Mouse (Mus musculus) heart, embryonic 14.5 days (tissue): ENCODE measurements around the gene Epb41l2. TPM values are rescaled to one million over a fixed set of nuclear protein-coding genes. Genes with fewer than 3 reads are reported as not detected.

Experiments used
- ATAC-seq: fragments of 200-750 bp; cut with Nextera tagmentation; 2 replicates; pipeline ENCODE4 v1.8.0; 2017; ENCODE audit warnings: low read depth, moderate TSS enrichment; ENCODE audit not compliant: insufficient number of reproducible peaks, insufficient read depth, low FRiP score
- H3K27ac ChIP-seq, 2 experiments: fragments of 200-500 bp in 1 of 2; fragments of 300-500 bp in 1 of 2; sonication (generic) in 1 of 2; replicated peaks in 1 of 2; 2 replicates each; pipeline ENCODE4 v1.5.1; 2012 to 2014; ENCODE audit warnings: low read depth in 2 of 2, low read length in 2 of 2, control low read depth in 1 of 2, mild to moderate bottlenecking in 1 of 2, mixed read lengths in 1 of 2; ENCODE audit not compliant: control insufficient read depth in 1 of 2, insufficient read depth in 1 of 2
- H3K27me3 ChIP-seq: fragments of 300-500 bp; sonication (generic); 2 replicates; pipeline ENCODE4 v1.6.1; 2014; ENCODE audit warnings: mild to moderate bottlenecking, low read length, control low read depth; ENCODE audit not compliant: control insufficient read depth, insufficient read depth
- H3K36me3 ChIP-seq: fragments of 300-500 bp; sonication (generic); 2 replicates; pipeline ENCODE4 v1.6.1; 2014; ENCODE audit warnings: mild to moderate bottlenecking, control low read depth, low read length, mixed read lengths; ENCODE audit not compliant: control insufficient read depth, insufficient read depth
- H3K4me1 ChIP-seq, 2 experiments: fragments of 200-500 bp in 1 of 2; fragments of 300-500 bp in 1 of 2; sonication (generic) in 1 of 2; 2 replicates each; pipeline ENCODE4 v1.6.1; 2012 to 2014; ENCODE audit warnings: low read length in 2 of 2, control low read depth in 1 of 2, mixed read lengths in 1 of 2; ENCODE audit not compliant: control insufficient read depth in 2 of 2, insufficient read depth in 2 of 2
- H3K4me2 ChIP-seq: fragments of 300-500 bp; sonication (generic); 2 replicates; pipeline ENCODE4 v1.6.1; 2014; ENCODE audit warnings: mild to moderate bottlenecking, low read length
- H3K4me3 ChIP-seq, 2 experiments: fragments of 200-500 bp in 1 of 2; fragments of 300-500 bp in 1 of 2; sonication (generic) in 1 of 2; 2 replicates each; pipeline ENCODE4 v1.5.1; 2012 to 2014; ENCODE audit warnings: low read length in 2 of 2, mild to moderate bottlenecking in 2 of 2, control low read depth in 1 of 2, low read depth in 1 of 2, moderate library complexity in 1 of 2; ENCODE audit not compliant: control insufficient read depth in 1 of 2, insufficient read depth in 1 of 2
- H3K9ac ChIP-seq: fragments of 300-500 bp; sonication (generic); 2 replicates; pipeline ENCODE4 v1.6.1; 2014; ENCODE audit warnings: mild to moderate bottlenecking, low read length
- H3K9me3 ChIP-seq: fragments of 300-500 bp; sonication (generic); 2 replicates; pipeline ENCODE4 v1.6.1; 2016; ENCODE audit warnings: low read length, control low read depth; ENCODE audit not compliant: control insufficient read depth
- WGBS: fragments of 180-500 bp; shearing (Covaris S2); extraction: QIAGEN DNeasy Blood & Tissue Kit; methylation state at CpG from one replicate; pipeline ENCODE4 v1.1.7; 2014; 5-methylcytosine and 5-hydroxymethylcytosine counted together
- polyA plus RNA-seq: library from polyadenylated mRNA; unstranded; fragments of >200 nt; fragmentation: Nextera tagmentation; extraction: Ambion mirVana; gene quantifications from 2 replicates; pipeline ENCODE4 v1.2.1, GENCODE M21; 2014

Gene Epb41l2
- polyA plus RNA-seq, 1 experiment from 2014 or later = 53.5 TPM

DNA sequence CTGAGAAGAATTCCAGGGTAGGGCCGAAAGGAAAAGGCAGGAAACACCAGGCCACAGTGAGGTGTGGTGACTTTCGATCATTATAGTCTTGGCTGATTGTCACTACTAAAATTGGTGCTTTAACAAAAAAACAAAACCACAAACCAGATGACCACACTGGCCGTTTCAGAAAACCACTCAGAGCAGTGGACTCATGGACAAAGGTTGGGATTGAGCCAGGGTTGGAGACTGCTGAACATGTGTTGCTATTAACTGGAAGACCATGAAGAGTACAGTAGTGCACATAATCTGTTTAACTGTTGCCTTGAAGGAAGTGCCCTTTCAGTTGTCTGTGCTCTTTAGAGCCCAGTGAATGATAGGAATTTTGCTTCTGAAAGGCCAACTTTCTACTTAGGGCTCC, 167.5 kb downstream of the Epb41l2 start:
- Histone ChIP-seq H3K27me3 (no peaks in the 10 kb centered on the region), H3K9ac (no peak overlapping the region), H3K36me3 (peaks cover 23% of the 10 kb centered on the region), H3K4me1 (no peaks in the 10 kb centered on the region), H3K4me2 (no peak overlapping the region), H3K27ac (no peak overlapping the region), H3K4me3 (no peak overlapping the region), H3K9me3 (no peaks in the 10 kb centered on the region)
- WGBS = 81% methylated on average over 3 of the region's 3 CpGs
- no peak for ATAC-seq

DNA sequence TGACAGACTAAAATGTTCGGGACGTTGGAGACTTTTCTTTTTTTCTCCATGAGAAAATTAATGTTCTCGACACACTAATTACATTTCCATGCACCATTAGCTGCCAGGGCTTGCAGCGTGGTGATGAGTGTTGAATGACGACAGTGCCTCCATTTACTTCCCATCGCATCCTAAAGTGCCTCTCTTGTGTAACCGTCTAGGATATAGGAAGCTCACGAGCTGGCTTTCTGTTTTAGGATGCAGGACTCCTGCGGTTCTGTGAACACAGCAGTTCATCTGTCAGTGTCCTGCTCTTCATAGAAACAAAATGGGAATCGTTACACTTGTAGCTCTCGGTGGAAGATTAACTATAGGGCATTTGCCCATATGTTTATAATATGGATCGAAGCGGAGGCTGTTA, 171.7 kb downstream of the Epb41l2 start:
- Histone ChIP-seq H3K36me3 (no peaks in the 10 kb centered on the region), H3K9ac (no peak overlapping the region), H3K4me3 (no peak overlapping the region), H3K27ac (no peak overlapping the region), H3K9me3 (no peaks in the 10 kb centered on the region), H3K4me2 (no peak overlapping the region), H3K4me1 (peaks cover 13 to 15% of the 10 kb centered on the region in 2 experiments), H3K27me3 (no peaks in the 10 kb centered on the region)
- no peak for ATAC-seq
- 72% methylated on average over 13 of the region's 13 CpGs for WGBS

- Histone ChIP-seq H3K9ac (no peak overlapping the region), H3K36me3 (no peaks in the 10 kb centered on the region), H3K27me3 (no peaks in the 10 kb centered on the region), H3K27ac (0 out of 4 replicates have a peak overlapping the region, but pooled peaks of 1 of the 2 experiments have one; percentile 8), H3K9me3 (no peaks in the 10 kb centered on the region), H3K4me3 (no peak overlapping the region), H3K4me2 (no peak overlapping the region), H3K4me1 (peaks cover 13 to 15% of the 10 kb centered on the region in 2 experiments)
- WGBS = 41% methylated on average over 2 of the region's 2 CpGs
- ATAC-seq = no peak
Measured at GRCm38 (mm10) chr10:25533105-25533504, 173.5 kb downstream of the Epb41l2 start.

GRCm38 (mm10) chr10:25533513-25534246, 174.1 kb downstream of the Epb41l2 start:
- H3K9ac ChIP-seq = no peak overlapping the region
- no peak overlapping the region for H3K27ac ChIP-seq
- no peaks in the 10 kb centered on the region for H3K36me3 ChIP-seq
- 19% methylated on average over 9 of the region's 9 CpGs for WGBS
- 0 out of 2 replicates have a peak overlapping the region, but pooled peaks have one; percentile 19 for H3K4me2 ChIP-seq
- H3K4me3 ChIP-seq = no peak overlapping the region
- H3K27me3 ChIP-seq = no peaks in the 10 kb centered on the region
- ATAC-seq = no peak
- no peaks in the 10 kb centered on the region for H3K9me3 ChIP-seq
- H3K4me1 ChIP-seq = peaks cover 13 to 15% of the 10 kb centered on the region in 2 experiments

DNA sequence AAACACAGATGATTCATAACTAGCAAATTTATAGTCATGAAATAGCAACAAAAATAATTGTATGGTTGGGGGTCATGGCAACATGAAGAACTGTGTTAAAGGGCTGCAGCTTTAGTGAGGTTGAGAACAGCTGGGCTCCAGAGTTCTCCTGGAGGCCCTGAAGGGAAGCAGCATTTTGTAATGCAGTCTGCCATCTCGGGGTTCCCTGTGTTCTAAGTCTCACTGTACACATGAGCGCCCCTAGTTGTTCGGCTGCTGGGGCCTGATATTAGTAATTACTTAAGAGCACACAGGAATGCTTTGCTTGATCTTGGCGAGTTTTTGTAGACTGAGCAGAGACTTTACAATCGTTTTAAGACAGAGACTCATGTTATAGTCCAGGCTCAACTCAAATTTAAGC, 174.9 kb downstream of the Epb41l2 start:
- H3K9me3 ChIP-seq = no peaks in the 10 kb centered on the region
- H3K4me1 ChIP-seq = peaks cover 13 to 15% of the 10 kb centered on the region in 2 experiments
- no peak for ATAC-seq
- no peak overlapping the region for H3K4me2 ChIP-seq
- no peak overlapping the region for H3K4me3 ChIP-seq
- H3K27me3 ChIP-seq = no peaks in the 10 kb centered on the region
- 89% methylated on average over 5 of the region's 5 CpGs for WGBS
- H3K27ac ChIP-seq = no peak overlapping the region
- no peak overlapping the region for H3K9ac ChIP-seq
- no peaks in the 10 kb centered on the region for H3K36me3 ChIP-seq

- Histone ChIP-seq H3K4me3 (no peak within 1 kb of the TSS), H3K4me1 (peaks cover 13 to 15% of the 10 kb centered on the region in 2 experiments), H3K9ac (no peak within 1 kb of the TSS), H3K27me3 (no peaks in the 10 kb centered on the region), H3K9me3 (no peaks in the 10 kb centered on the region), H3K4me2 (no peak within 1 kb of the TSS), H3K27ac (no peak within 1 kb of the TSS), H3K36me3 (no peaks in the 10 kb centered on the region)
- ATAC-seq = no peak
- WGBS = 91% methylated on average over 10 of the region's 10 CpGs
Measured at GRCm38 (mm10) chr10:25535891-25536331, 176.3 kb downstream of the Epb41l2 start, which contains the start of gene Smlr1. Gene Smlr1, minus strand, starts transcription at chr10:25536267.

- no peak for ATAC-seq
- H3K9ac ChIP-seq = no peak overlapping the region
- H3K27ac ChIP-seq = no peak overlapping the region
Measured at GRCm38 (mm10) chr10:25536621-25537020, 177.0 kb downstream of the Epb41l2 start.

More at GRCm38 (mm10) chr10:25536621-25537020, 177.0 kb downstream of the Epb41l2 start:
- Histone ChIP-seq H3K27me3 (no peaks in the 10 kb centered on the region), H3K36me3 (no peaks in the 10 kb centered on the region), H3K4me3 (no peak overlapping the region), H3K4me1 (peaks cover 13 to 15% of the 10 kb centered on the region in 2 experiments), H3K4me2 (no peak overlapping the region), H3K9me3 (no peaks in the 10 kb centered on the region)
- 89% methylated on average over 6 of the region's 6 CpGs for WGBS
